Mouse (Mus musculus) spleen, adult 12 weeks (tissue): ENCODE results near the gene Prokr1.
"Not testable (repeated sequence)": the region's sequence is repeated elsewhere in the genome, so short reads cannot be mapped to it uniquely, and the experiment has no call there.

Experiments
- DNase-seq: peaks from one replicate; pipeline ENCODE4 v3.0.0; 2022; ENCODE audit warnings: low spot score

Prokr1 gene

DNA sequence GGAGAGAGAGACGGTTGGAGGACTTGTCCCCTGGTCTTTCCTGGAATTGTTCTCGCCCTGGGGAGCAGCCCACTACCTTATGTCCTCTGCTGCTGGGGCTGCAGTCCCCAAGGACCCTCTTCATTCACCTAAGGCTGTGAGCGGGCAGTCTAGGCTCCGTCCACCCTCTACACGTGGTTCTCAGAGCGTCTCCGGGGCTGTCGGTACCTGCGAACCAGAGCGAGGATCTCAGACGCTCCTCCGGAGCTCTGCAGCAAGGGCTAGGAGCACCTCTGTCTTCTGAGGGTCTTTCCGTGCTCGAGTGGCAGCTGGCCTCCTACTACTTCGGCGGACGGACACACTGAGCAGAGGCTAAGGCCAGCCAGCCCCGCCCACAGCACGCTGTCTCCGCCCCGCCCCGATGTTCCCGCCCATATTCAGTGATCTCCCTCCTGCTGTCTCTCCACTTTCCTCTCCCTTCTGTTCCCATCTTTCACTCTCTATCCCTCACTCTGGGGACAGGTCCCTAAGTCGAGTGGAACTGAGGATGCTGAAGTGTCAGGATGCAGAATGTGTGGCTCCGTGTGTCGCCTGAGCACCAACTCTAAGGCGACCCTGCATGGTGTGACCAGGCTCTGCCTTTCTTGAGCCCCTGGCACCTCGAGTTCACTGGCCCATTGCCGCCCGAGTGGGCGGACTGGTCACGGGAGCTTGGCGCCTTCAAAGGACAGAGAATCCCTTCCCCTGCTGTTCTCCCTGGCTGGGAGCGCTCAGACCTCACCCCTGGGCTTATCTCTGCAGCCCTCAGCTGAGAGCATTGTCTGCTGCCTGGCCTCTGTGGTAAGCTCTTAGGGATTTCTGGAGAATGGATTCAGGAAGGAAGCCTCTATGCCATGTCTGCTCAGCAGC is at the start of gene Prokr1:
Prokr1 (minus strand) TSS at position 350 of the 888 bp plus-strand sequence.
- DNase-seq, result peak; percentile 56

- DNase-seq, result no peak
Measured at GRCm38 (mm10) chr6:87638134-87638660, 47.7 kb upstream of the Prokr1 start.

DNA sequence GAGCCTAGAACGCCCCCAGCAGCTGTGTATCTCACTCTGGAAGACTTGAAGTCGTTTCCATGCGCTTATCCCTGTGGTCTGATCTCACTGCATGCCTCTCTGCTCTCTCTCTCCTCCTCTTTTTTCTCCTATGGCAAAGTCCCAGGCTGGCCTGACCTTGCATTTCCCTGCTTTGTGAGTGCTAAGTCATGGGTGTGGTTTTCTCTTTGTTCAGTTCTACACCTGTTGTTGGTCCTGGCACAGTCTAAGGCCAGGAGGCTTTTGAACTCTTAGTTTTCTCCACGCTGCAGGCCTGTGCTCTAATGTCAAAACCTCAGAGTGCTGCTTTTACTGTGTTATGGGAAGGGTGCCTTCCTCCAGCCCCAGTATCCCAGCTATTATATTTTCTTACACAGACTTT is 41.6 kb upstream of the Prokr1 start:
- DNase-seq, result no peak

DNA sequence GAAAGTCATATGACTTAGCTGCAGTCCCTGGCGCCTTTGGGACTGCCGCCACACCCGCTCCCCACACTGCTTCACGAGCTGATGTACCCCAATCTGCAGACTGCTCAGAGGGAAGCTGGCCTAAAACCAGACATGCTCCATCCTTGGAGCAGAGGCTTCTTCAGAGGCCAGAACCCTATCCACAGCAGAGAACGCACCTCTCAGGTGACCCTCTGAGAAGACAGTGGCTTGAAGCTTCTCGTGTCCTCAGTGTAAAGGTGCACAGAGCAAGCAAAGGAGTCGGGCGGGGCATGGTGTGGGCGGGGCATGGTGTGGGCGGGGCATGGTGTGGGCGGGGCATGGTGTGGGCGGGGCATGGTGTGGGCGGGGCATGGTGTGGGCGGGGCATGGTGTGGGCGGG is 38.4 kb upstream of the Prokr1 start:
- DNase-seq, result not testable (repeated sequence)

DNA sequence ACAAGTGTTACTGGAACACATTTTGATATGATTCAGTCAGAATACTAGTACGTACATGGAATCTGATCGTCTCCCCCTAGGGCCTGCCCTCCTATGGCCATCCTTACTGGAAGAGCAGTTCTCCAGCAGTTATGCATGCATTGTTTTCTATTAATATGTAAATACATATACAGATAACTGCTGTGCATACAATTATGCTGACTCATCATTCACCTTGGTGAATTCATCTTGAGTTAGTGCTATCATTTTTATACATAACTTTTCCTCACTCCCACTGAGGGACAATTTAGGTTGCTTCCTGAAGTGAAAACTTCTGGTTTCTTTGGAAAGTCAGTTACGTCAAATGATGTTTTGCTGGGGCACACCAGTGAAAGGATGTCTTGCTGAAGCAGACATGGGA is 32.6 kb upstream of the Prokr1 start:
- no peak for DNase-seq

DNA sequence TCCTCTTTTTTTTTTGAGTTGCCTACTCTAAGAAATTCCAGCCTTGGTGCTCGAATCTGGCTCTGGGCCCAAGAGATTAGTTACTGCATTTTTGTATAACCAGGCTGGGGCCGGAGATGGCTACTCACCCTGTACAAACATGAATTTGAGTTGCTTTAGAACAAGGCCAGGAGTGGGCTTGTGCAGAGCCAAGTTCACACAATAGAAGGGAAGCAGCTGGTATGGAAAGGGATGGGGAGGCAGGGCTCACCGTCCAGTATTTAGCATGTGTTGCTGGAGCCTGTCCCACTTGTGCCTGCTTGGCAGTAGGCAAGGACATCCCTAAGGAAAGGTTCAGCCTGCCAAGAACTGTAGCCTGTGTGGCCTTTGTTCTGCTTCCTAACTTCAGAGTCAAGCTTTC is 30.7 kb upstream of the Prokr1 start:
- no peak for DNase-seq

- DNase-seq, result no peak
Measured at GRCm38 (mm10) chr6:87618021-87618420, 27.5 kb upstream of the Prokr1 start.

GRCm38 (mm10) chr6:87615696-87616083 is 25.1 kb upstream of the Prokr1 start:
- no peak for DNase-seq

DNA sequence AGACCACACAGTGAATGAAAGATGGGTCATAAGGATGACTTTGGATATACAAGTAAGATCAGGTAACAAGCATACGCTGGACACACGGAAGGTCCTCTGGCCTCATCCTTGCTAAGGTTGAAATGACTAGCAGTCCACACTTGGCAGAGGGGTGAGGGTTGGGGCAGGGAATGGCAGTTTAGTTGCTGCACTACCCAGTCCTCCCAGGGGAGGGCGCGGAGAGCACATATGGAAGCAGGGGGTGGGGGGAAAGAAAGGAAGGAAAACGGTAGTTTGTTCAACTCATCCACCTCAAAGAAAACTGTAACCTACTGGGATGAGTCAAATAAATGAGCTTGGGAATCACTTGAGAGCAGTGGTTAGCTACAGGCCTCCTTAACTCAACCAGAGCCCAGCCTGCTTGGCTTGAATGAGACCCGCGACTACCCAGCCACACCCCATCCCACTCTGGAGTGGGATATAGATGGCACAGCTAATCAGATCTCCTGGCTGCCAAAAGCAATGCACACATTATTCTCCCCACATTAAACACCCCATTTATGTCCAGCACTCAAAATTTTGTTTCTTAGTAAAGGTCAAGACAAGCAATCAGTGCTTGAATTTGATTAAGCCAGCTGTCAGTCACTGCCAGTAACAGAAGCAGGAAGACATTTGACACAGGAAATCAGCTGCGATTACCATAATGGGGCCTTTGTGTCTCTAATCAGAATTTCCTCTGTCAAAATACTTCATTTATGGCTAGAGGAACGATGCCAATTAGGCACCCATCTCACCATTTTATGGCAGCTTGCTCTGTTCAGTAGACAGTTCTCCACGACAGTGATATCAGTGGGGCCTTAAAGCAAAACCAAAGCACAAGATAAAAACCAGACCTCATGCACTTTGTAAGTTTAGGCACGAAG is 24.5 kb upstream of the Prokr1 start:
- peak; percentile 28 for DNase-seq

DNA sequence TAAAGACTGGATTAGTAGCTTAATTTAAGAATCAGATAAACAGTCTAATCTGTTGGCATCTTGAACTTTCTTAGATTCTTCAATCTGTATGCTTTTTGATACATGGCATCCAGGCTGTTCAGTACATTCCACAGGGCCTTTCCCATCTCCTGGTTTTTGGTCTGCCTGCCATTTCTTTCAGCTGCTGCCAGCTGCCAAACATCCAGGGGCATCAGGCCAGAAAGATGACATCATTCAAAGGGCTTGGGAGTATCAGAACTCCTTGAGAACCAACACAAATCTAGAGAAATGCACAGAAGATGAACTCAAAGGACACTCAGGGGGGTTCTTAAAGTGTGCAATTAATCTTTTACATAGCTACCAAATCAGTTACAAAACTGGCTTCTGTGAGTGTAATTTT is 9.3 kb upstream of the Prokr1 start:
- DNase-seq, result no peak

GRCm38 (mm10) chr6:87597116-87597833 is 6.7 kb upstream of the Prokr1 start:
- DNase-seq, result no peak

GRCm38 (mm10) chr6:87594188-87594587 is 3.6 kb upstream of the Prokr1 start:
- no peak for DNase-seq

DNA sequence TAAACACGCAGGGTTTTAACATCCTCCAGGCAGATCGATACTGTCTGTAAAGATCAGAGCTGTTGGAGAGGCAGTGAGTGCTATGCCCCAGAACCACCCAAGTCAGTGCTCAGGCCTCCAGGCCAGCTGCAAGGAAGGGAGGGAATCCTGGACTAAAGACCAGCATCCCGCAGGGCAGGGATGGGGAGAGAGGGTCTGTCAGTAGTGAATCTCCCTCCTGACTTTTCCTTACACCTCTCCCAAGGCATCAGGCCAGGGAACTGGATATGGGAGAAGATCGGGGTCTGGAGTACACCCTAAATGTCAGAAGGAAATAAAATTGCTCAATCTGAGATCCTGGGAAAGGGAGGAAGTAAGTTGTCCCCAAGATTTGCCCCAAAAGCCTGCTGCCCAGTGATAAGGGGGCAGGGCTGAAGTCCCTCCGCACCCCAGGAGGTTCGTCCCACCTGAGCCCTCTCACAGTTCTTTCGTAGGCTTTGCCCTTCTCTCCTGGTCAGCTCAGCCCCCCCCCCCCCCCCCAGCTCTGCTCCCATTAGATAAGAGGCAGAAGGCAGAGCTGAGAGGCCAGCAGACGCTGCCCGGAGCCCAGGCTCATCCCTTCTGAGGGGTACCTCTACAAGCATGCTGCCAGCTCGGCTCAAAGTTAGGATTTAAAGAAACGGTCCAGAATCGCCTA is 687 bp downstream of the Prokr1 start:
- DNase-seq, result no peak

DNA sequence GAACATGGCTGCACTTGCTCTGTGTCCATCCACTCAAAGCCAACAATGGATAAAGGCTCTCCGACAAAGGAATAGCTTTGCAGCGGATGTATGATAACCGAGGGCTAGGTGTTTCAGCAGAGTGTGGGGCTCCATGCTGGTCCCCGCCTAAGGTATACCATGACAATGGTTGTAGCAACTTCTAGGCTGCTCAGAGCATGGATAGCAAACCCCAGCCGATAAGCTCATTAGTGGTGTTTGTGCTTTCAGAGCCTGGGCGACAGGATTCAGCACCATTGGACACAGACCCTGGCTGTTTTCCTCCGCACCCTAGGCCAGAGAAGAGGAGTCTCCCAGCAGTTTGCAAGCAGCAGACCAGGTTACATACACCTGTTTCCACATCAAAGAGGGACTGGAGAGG is 6.6 kb downstream of the Prokr1 start:
- no peak for DNase-seq

DNA sequence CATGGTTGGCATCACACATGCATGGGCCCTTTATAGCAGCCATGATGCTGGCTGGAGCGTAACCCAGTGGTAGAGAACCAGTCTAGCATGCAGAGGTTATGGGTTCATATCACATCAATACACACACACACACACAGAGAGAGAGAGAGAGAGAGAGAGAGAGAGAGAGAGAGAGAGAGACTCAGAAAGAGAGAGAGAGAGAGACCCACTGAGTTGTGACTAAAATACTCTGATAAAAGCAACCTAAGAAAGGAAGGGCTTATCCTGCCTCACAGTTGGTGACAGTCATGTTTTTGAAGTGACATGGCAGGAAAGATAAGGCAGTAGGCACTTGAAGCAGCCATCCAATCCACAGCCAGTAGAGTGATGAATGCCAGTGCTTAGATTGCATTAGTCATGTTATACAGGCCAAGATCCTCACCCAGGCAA is 7.3 kb downstream of the Prokr1 start:
- DNase-seq, result peak; percentile 31

GRCm38 (mm10) chr6:87582456-87582855 is 8.1 kb downstream of the Prokr1 start:
- DNase-seq, result no peak

- DNase-seq, result no peak
Measured at GRCm38 (mm10) chr6:87581581-87581980, 9.0 kb downstream of the Prokr1 start.

DNA sequence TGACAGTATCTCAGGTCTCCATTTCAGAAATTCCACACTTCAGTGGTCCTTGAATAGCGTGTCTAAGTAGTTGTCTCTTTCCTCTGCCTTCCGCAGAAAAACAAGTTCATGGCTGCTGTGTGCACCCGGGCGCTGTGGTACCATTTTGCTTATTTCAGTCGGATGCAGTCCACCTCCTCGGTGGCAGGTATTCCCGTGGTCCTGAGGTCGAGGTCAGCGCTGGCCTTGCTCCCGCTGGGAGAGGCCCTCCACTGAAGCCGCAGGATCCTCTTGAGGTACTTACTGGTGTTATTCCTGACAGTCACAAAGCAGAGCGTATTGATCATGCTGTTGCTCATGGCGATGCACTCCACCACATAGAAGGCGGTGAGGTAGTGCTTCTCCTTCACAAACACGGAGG is 9.5 kb downstream of the Prokr1 start:
- no peak for DNase-seq

DNA sequence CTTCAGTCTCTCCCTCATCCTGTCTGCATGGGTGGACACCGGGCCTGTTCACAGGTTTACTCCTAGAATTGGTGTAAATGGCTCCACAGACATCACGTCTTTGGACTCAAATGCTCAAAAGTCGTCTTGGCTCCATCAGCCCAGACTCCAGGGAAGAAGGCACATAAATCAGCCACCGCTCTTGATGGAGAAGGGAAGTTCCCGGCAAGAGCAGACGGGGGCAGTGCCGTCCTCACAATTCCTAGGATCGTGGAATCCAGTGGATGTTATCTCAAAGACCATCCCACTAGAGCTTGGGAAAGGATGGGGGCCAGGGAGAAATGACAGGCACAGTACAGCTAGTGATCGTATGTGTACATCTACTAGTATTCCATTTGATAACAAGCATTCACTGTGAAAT is 12.3 kb downstream of the Prokr1 start:
- DNase-seq, result no peak

DNA sequence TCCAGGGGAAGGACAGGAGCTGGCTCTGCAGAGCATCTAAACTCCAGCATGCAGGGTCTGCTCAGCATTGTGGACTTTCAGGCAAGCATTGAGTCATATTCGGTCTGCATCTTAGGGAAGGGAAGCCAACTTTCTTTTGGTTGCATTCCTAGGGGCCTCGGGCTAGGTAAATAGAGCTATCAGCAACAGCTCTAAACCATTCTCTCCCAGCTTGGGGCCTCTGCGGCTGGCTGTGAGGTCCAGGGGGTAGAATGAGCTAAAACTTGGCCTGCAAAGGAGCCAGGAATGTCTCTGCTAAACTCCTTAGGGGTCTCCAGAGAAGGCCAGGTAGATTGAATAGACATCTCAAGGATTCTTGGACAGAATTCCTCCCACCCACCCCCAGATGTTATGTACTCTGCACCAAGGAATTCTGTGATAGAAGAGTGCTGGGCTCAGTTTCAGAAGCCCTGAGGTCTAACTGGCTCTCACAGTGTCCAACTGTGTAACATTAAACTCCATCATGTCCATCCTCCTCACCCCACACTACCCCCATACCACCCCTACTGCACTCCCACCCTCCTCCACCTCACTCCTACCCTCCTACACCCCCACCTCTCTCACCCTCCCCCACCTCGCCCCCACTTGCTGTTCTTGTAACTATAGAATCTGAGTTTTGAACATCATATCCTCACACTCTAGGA is 13.8 kb downstream of the Prokr1 start:
- DNase-seq, result no peak

- DNase-seq, result not testable (repeated sequence)
Measured at GRCm38 (mm10) chr6:87571863-87572262, 18.7 kb downstream of the Prokr1 start.
